Mouse (Mus musculus) liver, embryonic 14.5 days (tissue): ENCODE measurements around the gene Tsnaxip1. TPM values are rescaled to one million over a fixed set of nuclear protein-coding genes. Genes with fewer than 3 reads are reported as not detected.
A peak's percentile ranks its signal among the peaks of the same experiment; 100 is the strongest.

Source experiments
- ATAC-seq: fragments of 200-750 bp; cut with Nextera tagmentation; 2 replicates; pipeline ENCODE4 v1.8.0; 2017; ENCODE audit warnings: moderate number of reproducible peaks, mild to moderate bottlenecking, moderate library complexity; ENCODE audit not compliant: insufficient read depth
- DNase-seq, 3 experiments: peaks; one replicate each; pipeline ENCODE4 v3.0.0-alpha.2; 2012 to 2013; ENCODE audit warnings: low read depth in 3 of 3, low spot score in 3 of 3
- H3K27ac ChIP-seq: fragments of 300-500 bp; sonication (generic); 2 replicates; pipeline ENCODE4 v1.5.1; 2014; ENCODE audit warnings: moderate library complexity, mild to moderate bottlenecking, control low read depth, inconsistent platforms
- H3K27me3 ChIP-seq: fragments of 300-500 bp; sonication (generic); 2 replicates; pipeline ENCODE4 v1.6.1; 2014; ENCODE audit warnings: mild to moderate bottlenecking, low read length, moderate library complexity; ENCODE audit not compliant: control insufficient read depth, insufficient read depth
- H3K36me3 ChIP-seq: fragments of 300-500 bp; sonication (generic); replicated peaks from 2 replicates; pipeline ENCODE4 v1.6.1; 2014; ENCODE audit warnings: low read depth; ENCODE audit not compliant: control insufficient read depth, insufficient read depth
- H3K4me1 ChIP-seq, 2 experiments: fragments of 200-500 bp in 1 of 2; fragments of 300-500 bp in 1 of 2; sonication (generic) in 1 of 2; replicated peaks; 2 replicates each; pipeline ENCODE4 v1.6.1; 2012 to 2014; ENCODE audit warnings: antibody characterized with exemption in 1 of 2, inconsistent platforms in 1 of 2, low read length in 1 of 2; ENCODE audit not compliant: control insufficient read depth in 2 of 2, insufficient read depth in 2 of 2
- H3K4me2 ChIP-seq: fragments of 300-500 bp; sonication (generic); 2 replicates; pipeline ENCODE4 v1.6.1; 2014; ENCODE audit warnings: low read depth, mild to moderate bottlenecking, control low read depth, moderate library complexity
- H3K4me3 ChIP-seq, 2 experiments: fragments of 200-500 bp in 1 of 2; fragments of 300-500 bp in 1 of 2; sonication (generic) in 1 of 2; 2 replicates each; pipeline ENCODE4 v1.5.1; 2012 to 2014; ENCODE audit warnings: low read depth in 2 of 2, low read length in 2 of 2, mild to moderate bottlenecking in 2 of 2, control low read depth in 1 of 2, inconsistent platforms in 1 of 2, moderate library complexity in 1 of 2; ENCODE audit not compliant: insufficient read depth in 1 of 2
- H3K9ac ChIP-seq: fragments of 300-500 bp; sonication (generic); replicated peaks from 2 replicates; pipeline ENCODE4 v1.6.1; 2014; ENCODE audit warnings: mild to moderate bottlenecking, control low read depth, moderate library complexity
- H3K9me3 ChIP-seq: fragments of 300-500 bp; sonication (generic); 2 replicates; pipeline ENCODE4 v1.6.1; 2016; ENCODE audit warnings: low read length, mixed read lengths; ENCODE audit not compliant: control insufficient read depth
- CTCF ChIP-seq: IDR thresholded peaks from 2 replicates; pipeline ENCODE4 v1.5.1; 2016; ENCODE audit warnings: antibody characterized with exemption, low read depth, control low read depth
- EP300 ChIP-seq: IDR thresholded peaks from 2 replicates; pipeline ENCODE4 v1.6.1; 2016; ENCODE audit warnings: antibody characterized with exemption, low read depth
- WGBS: fragments of 180-500 bp; shearing (Covaris S2); extraction: QIAGEN DNeasy Blood & Tissue Kit; methylation state at CpG from one replicate; pipeline ENCODE4 v1.1.7; 2014; ENCODE audit not compliant: insufficient replicate concordance; 5-methylcytosine and 5-hydroxymethylcytosine counted together
- polyA plus RNA-seq, 2 experiments: library from polyadenylated mRNA; depleted of rRNA in 1 of 2; stranded (reverse) in 1 of 2; unstranded in 1 of 2; fragments of >200 nt; fragmentation: Nextera tagmentation in 1 of 2; extraction: Ambion mirVana in 1 of 2; gene quantifications; 2 replicates each; pipeline versions ENCODE4 v1.2.1 to v1.2.3; 2012 to 2014

Tsnaxip1 gene
- polyA plus RNA-seq, 2 experiments: 0.04 to 0.06 TPM

- 15% methylated on average over 15 of the region's 15 CpGs for WGBS
- DNase-seq (no peak), ATAC-seq (no peak)
- TF ChIP-seq EP300 (no peak), CTCF (no peak)
- Histone ChIP-seq H3K27ac (peak overlapping the region; percentile 71), H3K4me2 (peak overlapping the region; percentile 99), H3K4me1 (peaks cover 34 to 37% of the 10 kb centered on the region in 2 experiments), H3K9ac (peak overlapping the region; percentile 85), H3K36me3 (no peaks in the 10 kb centered on the region; the same call in 1 of the 2 replicates), H3K4me3 (peak overlapping the region; percentile 70 to 72), H3K27me3 (no peaks in the 10 kb centered on the region), H3K9me3 (no peaks in the 10 kb centered on the region)
These were observed 28.8 kb downstream of the Tsnaxip1 start for GRCm38 (mm10) chr8:105856168-105856835.

DNA sequence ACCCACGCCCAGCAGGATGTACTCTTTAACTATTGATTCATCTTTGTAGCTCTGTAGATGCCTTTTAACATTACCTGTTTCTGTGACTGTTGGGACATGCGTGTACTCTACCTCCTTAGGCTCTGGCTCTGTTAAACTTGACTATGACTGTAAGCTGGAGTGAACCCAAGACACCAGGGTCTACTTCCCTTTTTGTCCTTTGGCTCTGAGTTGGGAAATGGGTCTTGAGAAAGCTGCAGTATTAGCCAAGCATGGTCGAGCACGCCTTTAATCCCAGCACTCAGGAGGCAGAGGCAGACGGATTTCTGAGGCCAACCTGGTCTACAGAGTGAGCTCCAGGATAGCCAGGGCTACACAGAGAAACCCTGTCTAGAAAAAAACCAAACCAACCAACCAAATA is 31.0 kb downstream of the Tsnaxip1 start:
- peaks cover 34 to 46% of the 10 kb centered on the region in 2 experiments for H3K4me1 ChIP-seq
- H3K9ac ChIP-seq: no peak overlapping the region

DNA sequence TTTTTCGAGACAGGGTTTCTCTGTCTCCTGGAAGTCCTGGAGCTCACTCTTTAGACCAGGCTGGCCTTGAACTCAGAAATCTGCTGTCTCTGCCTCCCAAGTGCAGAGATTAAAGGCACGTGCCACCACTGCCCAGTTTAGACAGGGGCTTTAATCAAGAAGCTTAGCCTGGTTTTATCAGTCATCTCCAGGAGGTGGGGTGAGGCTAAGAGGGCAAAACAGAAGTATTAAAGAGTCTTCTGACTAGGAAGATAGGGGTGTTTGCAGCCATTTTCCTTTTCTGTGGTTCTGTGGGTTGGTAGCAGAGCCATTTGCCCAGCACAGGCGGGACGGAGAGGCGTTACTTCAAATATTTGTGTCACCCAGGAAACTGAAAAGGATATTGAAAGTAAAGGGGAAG is 31.8 kb downstream of the Tsnaxip1 start:
- peak overlapping the region; percentile 99 for H3K4me2 ChIP-seq
- peaks cover 34 to 46% of the 10 kb centered on the region in 2 experiments for H3K4me1 ChIP-seq
- peak overlapping the region; percentile 58 to 94; a peak in 3 of 4 replicates for H3K4me3 ChIP-seq
- H3K27ac ChIP-seq: peak overlapping the region; percentile 76
- TF ChIP-seq CTCF (no peak), EP300 (peak; percentile 86)
- WGBS: 17% methylated on average over 5 of the region's 5 CpGs
- no peaks in the 10 kb centered on the region; the same call in 1 of the 2 replicates for H3K36me3 ChIP-seq
- peak overlapping the region; percentile 76 for H3K9ac ChIP-seq
- peak; percentile 2; the same call in 1 of the 2 replicates for ATAC-seq
- H3K27me3 ChIP-seq: no peaks in the 10 kb centered on the region
- DNase-seq: peak; percentile 79 to 83 (median 81)
- H3K9me3 ChIP-seq: no peaks in the 10 kb centered on the region

More for the DNA sequence above, 31.0 kb downstream of the Tsnaxip1 start:
- Histone ChIP-seq H3K36me3 (no peaks in the 10 kb centered on the region; the same call in 1 of the 2 replicates), H3K27me3 (no peaks in the 10 kb centered on the region), H3K9me3 (no peaks in the 10 kb centered on the region), H3K4me2 (peak overlapping the region; percentile 99), H3K27ac (peak overlapping the region; percentile 76), H3K4me3 (no peak overlapping the region)
- 61% methylated on average over 5 of the region's 5 CpGs for WGBS
- TF ChIP-seq EP300 (no peak), CTCF (no peak)
- no peak for DNase-seq
- ATAC-seq: no peak

- peak; percentile 94 for ATAC-seq
These were observed 32.8 kb downstream of the Tsnaxip1 start, which contains the start of gene Nutf2 for GRCm38 (mm10) chr8:105860143-105860981. Gene Nutf2 (plus strand): TSS chr8:105860580.

More at GRCm38 (mm10) chr8:105860143-105860981, 32.8 kb downstream of the Tsnaxip1 start, which contains the start of gene Nutf2:
- Histone ChIP-seq H3K9me3 (no peaks in the 10 kb centered on the region), H3K4me3 (peak within 1 kb of the TSS; percentile 94 to 97), H3K27me3 (no peaks in the 10 kb centered on the region), H3K9ac (peak within 1 kb of the TSS; percentile 94), H3K4me2 (peak within 1 kb of the TSS; percentile 99), H3K36me3 (peaks cover 5% of the 10 kb centered on the region), H3K27ac (peak within 1 kb of the TSS; percentile 76), H3K4me1 (peaks cover 34 to 46% of the 10 kb centered on the region in 2 experiments)
- under 1% methylated on average over 54 of the region's 59 CpGs for WGBS
- DNase-seq: peak; percentile 98 to 99 (median 98)
- TF ChIP-seq CTCF (no peak), EP300 (peak; percentile 35; the same call in 1 of the 2 replicates)
